Mouse (Mus musculus): ENCODE measurements around the gene Cass4.

GRCm38 (mm10) chr2:172393391-172394051 is at the start of gene Cass4:
- no peak for TF ChIP-seq POLR2A (IDR thresholded peaks at IDR 0.05; ENCODE audit: borderline replicate concordance, low read depth, low read length)
- TF ChIP-seq CTCF (IDR thresholded peaks at IDR 0.05; ENCODE audit: low read depth, low read length), result no peak

Measured in bone marrow macrophage, adult 2 months (primary cell).